Mouse (Mus musculus) MEL (cell line): ENCODE results near the gene Dusp2. TPM values are rescaled to one million over a fixed set of nuclear protein-coding genes. Genes with fewer than 3 reads are reported as not detected.

Experiments used
- DNase-seq: peaks from one replicate; pipeline ENCODE4 v3.0.0; 2011; ENCODE audit warnings: low read depth, low spot score
- H3K27ac ChIP-seq: 2 replicates; pipeline ENCODE4 v1.5.1; 2012; ENCODE audit warnings: low read depth, mild to moderate bottlenecking, control low read depth, low read length, moderate library complexity; ENCODE audit not compliant: control insufficient read depth
- H3K27me3 ChIP-seq, 2 experiments: fragments of 150-350 bp in 1 of 2; sonication (generic) in 1 of 2; 2 replicates each; pipeline ENCODE4 v1.6.1; 2012; ENCODE audit warnings: low read length in 2 of 2, mild to moderate bottlenecking in 2 of 2, improper control_type of control experiment in 1 of 2, moderate library complexity in 1 of 2; ENCODE audit not compliant: insufficient read depth in 2 of 2, control insufficient read depth in 1 of 2
- H3K36me3 ChIP-seq, 2 experiments: 2 replicates each; pipeline ENCODE4 v1.6.1; 2012 to 2014; ENCODE audit warnings: low read length in 2 of 2, improper control_type of control experiment in 1 of 2, inconsistent platforms in 1 of 2, mild to moderate bottlenecking in 1 of 2; ENCODE audit not compliant: insufficient read depth in 2 of 2, control insufficient read depth in 1 of 2
- H3K4me1 ChIP-seq, 2 experiments: fragments of 150-350 bp in 1 of 2; sonication (generic) in 1 of 2; 2 replicates each; pipeline ENCODE4 v1.6.1; 2012; ENCODE audit warnings: low read length in 2 of 2, improper control_type of control experiment in 1 of 2, mild to moderate bottlenecking in 1 of 2; ENCODE audit not compliant: insufficient read depth in 2 of 2, control insufficient read depth in 1 of 2
- H3K4me3 ChIP-seq, 2 experiments: fragments of 150-350 bp in 1 of 2; sonication (generic) in 1 of 2; 2 replicates each; pipeline ENCODE4 v1.5.1; 2012; ENCODE audit warnings: low read depth in 2 of 2, low read length in 2 of 2, mild to moderate bottlenecking in 2 of 2, moderate library complexity in 2 of 2, control low read depth in 1 of 2, improper control_type of control experiment in 1 of 2; ENCODE audit not compliant: control insufficient read depth in 1 of 2, insufficient read depth in 1 of 2
- H3K79me2 ChIP-seq: 2 replicates; pipeline ENCODE4 v1.6.1; 2012; ENCODE audit warnings: mild to moderate bottlenecking, low read length, moderate library complexity; ENCODE audit not compliant: control insufficient read depth, poor library complexity, insufficient read depth
- H3K9ac ChIP-seq: 2 replicates; pipeline ENCODE4 v1.6.1; 2012; ENCODE audit warnings: low read depth, mild to moderate bottlenecking, control low read depth, low read length, moderate library complexity; ENCODE audit not compliant: control insufficient read depth, poor library complexity, severe bottlenecking
- H3K9me3 ChIP-seq: fragments of 150-350 bp; sonication (generic); replicated peaks from 2 replicates; pipeline ENCODE4 v1.6.1; 2012; ENCODE audit warnings: mild to moderate bottlenecking, low read length, improper control_type of control experiment, moderate library complexity; ENCODE audit not compliant: insufficient read depth
- BHLHE40 ChIP-seq: IDR thresholded peaks from 2 replicates; pipeline ENCODE4 v1.6.1; 2012; ENCODE audit warnings: low read depth, mild to moderate bottlenecking, inconsistent platforms, low read length, improper control_type of control experiment, borderline replicate concordance
- CHD1 ChIP-seq: IDR thresholded peaks from 2 replicates; pipeline ENCODE4 v1.6.1; 2012; ENCODE audit warnings: low read depth, mild to moderate bottlenecking, inconsistent platforms, low read length, improper control_type of control experiment
- CTCF ChIP-seq, 3 experiments: IDR thresholded peaks in 2 of 3; conservative IDR thresholded peaks in 1 of 3; 2 replicates each; pipeline ENCODE4 v1.5.1; 2011 to 2012; ENCODE audit warnings: low read length in 3 of 3, low read depth in 2 of 3, mild to moderate bottlenecking in 2 of 3, improper control_type of control experiment in 1 of 3, inconsistent platforms in 1 of 3, mixed read lengths in 1 of 3, moderate library complexity in 1 of 3; ENCODE audit not compliant: control insufficient read depth in 1 of 3, insufficient read depth in 1 of 3, poor library complexity in 1 of 3, severe bottlenecking in 1 of 3
- E2F4 ChIP-seq: IDR thresholded peaks from 2 replicates; pipeline ENCODE4 v1.6.1; 2011; ENCODE audit warnings: low read depth, low read length, improper control_type of control experiment, borderline replicate concordance
- EP300 ChIP-seq, 2 experiments: IDR thresholded peaks; 2 replicates each; pipeline ENCODE4 v1.6.1; 2011; ENCODE audit warnings: improper control_type of control experiment in 2 of 2, low read length in 2 of 2, low read depth in 1 of 2, mild to moderate bottlenecking in 1 of 2
- ETS1 ChIP-seq: IDR thresholded peaks from 2 replicates; pipeline ENCODE4 v1.6.1; 2012; ENCODE audit warnings: low read depth, mild to moderate bottlenecking, inconsistent platforms, low read length, improper control_type of control experiment, moderate library complexity
- GABPA ChIP-seq: IDR thresholded peaks from 2 replicates; pipeline ENCODE4 v1.6.1; 2012; ENCODE audit warnings: low read depth, mild to moderate bottlenecking, inconsistent platforms, low read length, improper control_type of control experiment, moderate library complexity
- GATA1 ChIP-seq: IDR thresholded peaks from 2 replicates; pipeline ENCODE4 v1.6.1; 2011; ENCODE audit warnings: low read depth, low read length, improper control_type of control experiment
- HCFC1 ChIP-seq: IDR thresholded peaks from 2 replicates; pipeline ENCODE4 v1.6.1; 2012; ENCODE audit warnings: low read depth, mild to moderate bottlenecking, inconsistent platforms, low read length, improper control_type of control experiment, moderate library complexity
- JUND ChIP-seq: IDR thresholded peaks from 2 replicates; pipeline ENCODE4 v1.6.1; 2011; ENCODE audit warnings: low read depth, mild to moderate bottlenecking, improper control_type of control experiment, low read length
- KAT2A ChIP-seq: conservative IDR thresholded peaks from 2 replicates; pipeline ENCODE4 v1.6.1; 2012; ENCODE audit warnings: low read depth, low read length, improper control_type of control experiment, inconsistent platforms
- MAFK ChIP-seq: IDR thresholded peaks from 2 replicates; pipeline ENCODE4 v1.6.1; 2011; ENCODE audit warnings: low read depth, mild to moderate bottlenecking, low read length, improper control_type of control experiment, borderline replicate concordance
- MAZ ChIP-seq: IDR thresholded peaks from 2 replicates; pipeline ENCODE4 v1.6.1; 2012; ENCODE audit warnings: low read depth, mild to moderate bottlenecking, inconsistent platforms, low read length, improper control_type of control experiment
- MXI1 ChIP-seq: IDR thresholded peaks from 2 replicates; pipeline ENCODE4 v1.6.1; 2011; ENCODE audit warnings: mild to moderate bottlenecking, low read depth, low read length, improper control_type of control experiment
- MYB ChIP-seq: IDR thresholded peaks from 2 replicates; pipeline ENCODE4 v1.6.1; 2011; ENCODE audit warnings: mild to moderate bottlenecking, low read depth, low read length, improper control_type of control experiment
- MYC ChIP-seq: IDR thresholded peaks from 2 replicates; pipeline ENCODE4 v1.6.1; 2011; ENCODE audit warnings: low read depth, mild to moderate bottlenecking, low read length, improper control_type of control experiment, moderate library complexity
- NELFE ChIP-seq: IDR thresholded peaks from 2 replicates; pipeline ENCODE4 v1.6.1; 2011; ENCODE audit warnings: low read depth, low read length, improper control_type of control experiment
- POLR2AphosphoS2 ChIP-seq: IDR thresholded peaks from 2 replicates; pipeline ENCODE4 v1.6.1; 2011; ENCODE audit warnings: low read length, improper control_type of control experiment
- POLR2AphosphoS5 ChIP-seq: IDR thresholded peaks from 2 replicates; pipeline ENCODE4 v1.6.1; 2012; ENCODE audit warnings: low read depth, borderline replicate concordance, mild to moderate bottlenecking, inconsistent platforms, low read length, moderate library complexity, mixed read lengths
- RAD21 ChIP-seq: IDR thresholded peaks from 2 replicates; pipeline ENCODE4 v1.6.1; 2011; ENCODE audit warnings: mild to moderate bottlenecking, low read depth, low read length, improper control_type of control experiment
- RCOR1 ChIP-seq: IDR thresholded peaks from 2 replicates; pipeline ENCODE4 v1.6.1; 2012; ENCODE audit warnings: low read depth, mild to moderate bottlenecking, inconsistent platforms, low read length, improper control_type of control experiment
- SIN3A ChIP-seq: IDR thresholded peaks from 2 replicates; pipeline ENCODE4 v1.6.1; 2012; ENCODE audit warnings: low read length, improper control_type of control experiment, inconsistent platforms
- TAL1 ChIP-seq: IDR thresholded peaks from 2 replicates; pipeline ENCODE4 v1.6.1; 2012; ENCODE audit warnings: mild to moderate bottlenecking, inconsistent platforms, low read length, moderate library complexity, mixed read lengths
- TCF12 ChIP-seq: IDR thresholded peaks from 2 replicates; pipeline ENCODE4 v1.6.1; 2014; ENCODE audit warnings: low read depth, mild to moderate bottlenecking, inconsistent platforms, low read length, improper control_type of control experiment, moderate library complexity
- ZC3H11A ChIP-seq: IDR thresholded peaks from 2 replicates; pipeline ENCODE4 v1.6.1; 2012; ENCODE audit warnings: low read depth, mild to moderate bottlenecking, inconsistent platforms, low read length, improper control_type of control experiment
- ZKSCAN1 ChIP-seq: IDR thresholded peaks from 2 replicates; pipeline ENCODE4 v1.6.1; 2012; ENCODE audit warnings: low read depth, mild to moderate bottlenecking, inconsistent platforms, low read length, improper control_type of control experiment, moderate library complexity
- ZMIZ1 ChIP-seq: IDR thresholded peaks from 2 replicates; pipeline ENCODE4 v1.6.1; 2012; ENCODE audit warnings: low read depth, mild to moderate bottlenecking, inconsistent platforms, low read length, improper control_type of control experiment, moderate library complexity
- polyA plus RNA-seq, 2 experiments: library from polyadenylated mRNA; stranded (reverse) in 1 of 2; unstranded in 1 of 2; fragments of >175 nt in 1 of 2; fragments of >200 nt in 1 of 2; gene quantifications; 2 replicates each; pipeline versions ENCODE4 v1.2.1 to v1.2.4; 2012; ENCODE audit warnings: low replicate concordance in 2 of 2, low read depth in 1 of 2; ENCODE audit not compliant: insufficient read length in 2 of 2, insufficient read depth in 1 of 2, missing spikeins in 1 of 2
- total RNA-seq: library from RNA; depleted of rRNA; stranded (reverse); fragments of 300-350 nt; gene quantifications from 2 replicates; pipeline ENCODE4 v1.2.3, GENCODE M21; 2012

The Dusp2 gene
- total and polyA plus RNA-seq, 3 experiments = 10.4 to 11.6 TPM; not detected in 1

- no peaks in the 10 kb centered on the region for H3K4me1 ChIP-seq
- no peak for TF ChIP-seq EP300 (IDR thresholded peaks at IDR 0.05; ENCODE audit: low read depth in 1 of 2, low read length in 2 of 2)
- TF ChIP-seq ZKSCAN1 = no peak
- no peak for TF ChIP-seq MYB
- TF ChIP-seq NELFE = no peak
- TF ChIP-seq GABPA = no peak
- TF ChIP-seq POLR2AphosphoS5 = no peak
- TF ChIP-seq MAFK = no peak
- TF ChIP-seq MYC = no peak
- TF ChIP-seq POLR2AphosphoS2 = no peak
- no peak for TF ChIP-seq MAZ
- no peak for TF ChIP-seq HCFC1
- no peak for TF ChIP-seq CHD1
- no peak for TF ChIP-seq GATA1
- TF ChIP-seq CTCF (IDR thresholded peaks at IDR 0.05 in 2 of 3, conservative IDR thresholded peaks at IDR 0.05 in 1 of 3; ENCODE audit: control insufficient read depth in 1 of 3, insufficient read depth in 1 of 3, low read depth in 2 of 3, low read length in 3 of 3, poor library complexity in 1 of 3, severe bottlenecking in 1 of 3) = no peak
- no peaks in the 10 kb centered on the region for H3K9me3 ChIP-seq
- H3K27me3 ChIP-seq = peaks cover 0 to 2% of the 10 kb centered on the region in 2 experiments; a peak in 1 of 4 replicates
- DNase-seq = no peak
- no peak overlapping the region for H3K4me3 ChIP-seq
- no peak overlapping the region for H3K9ac ChIP-seq
- no peak overlapping the region for H3K27ac ChIP-seq
- no peaks in the 10 kb centered on the region for H3K79me2 ChIP-seq
- no peaks in the 10 kb centered on the region for H3K36me3 ChIP-seq
Measured at GRCm38 (mm10) chr2:127316431-127316830, 19.5 kb upstream of the Dusp2 start.

DNA sequence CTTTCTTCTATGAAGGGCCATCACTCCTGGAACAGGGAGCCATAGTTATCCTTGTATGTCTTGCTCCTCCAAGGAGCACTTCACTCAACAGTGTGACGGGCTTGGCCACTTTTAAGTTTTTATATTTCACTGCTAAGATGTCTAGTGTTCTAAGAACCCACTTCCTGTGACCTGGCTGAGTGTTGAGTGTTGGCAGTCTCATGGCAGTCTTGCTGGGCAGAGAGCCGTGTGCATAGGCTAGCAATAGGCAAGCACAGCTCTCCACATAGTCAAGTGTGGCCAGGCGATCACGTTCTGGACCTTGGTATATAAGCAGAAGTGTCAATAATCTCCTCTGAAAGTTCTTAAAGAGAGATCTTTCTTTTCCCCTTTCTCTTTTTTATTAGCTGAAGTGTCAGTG lies 17.8 kb upstream of the Dusp2 start:
- Histone ChIP-seq H3K27ac (no peak overlapping the region), H3K36me3 (no peaks in the 10 kb centered on the region), H3K9me3 (no peaks in the 10 kb centered on the region), H3K4me1 (no peaks in the 10 kb centered on the region), H3K27me3 (peaks cover 0 to 2% of the 10 kb centered on the region in 2 experiments; a peak in 1 of 4 replicates), H3K4me3 (no peak overlapping the region), H3K9ac (no peak overlapping the region), H3K79me2 (no peaks in the 10 kb centered on the region)
- TF ChIP-seq TCF12 (no peak), SIN3A (no peak), MXI1 (no peak), ZMIZ1 (no peak), GATA1 (no peak), TAL1 (no peak), RCOR1 (no peak), BHLHE40 (no peak), JUND (no peak), ZC3H11A (no peak), EP300 (IDR thresholded peaks at IDR 0.05; ENCODE audit: low read depth in 1 of 2, low read length in 2 of 2) (no peak), E2F4 (no peak), RAD21 (no peak), HCFC1 (no peak), KAT2A (no peak), ETS1 (no peak)
- DNase-seq = no peak
